Mouse (Mus musculus) stomach, postnatal 0 days (tissue): ENCODE data around the gene Gpr171. TPM values are rescaled to one million over a fixed set of nuclear protein-coding genes. Genes with fewer than 3 reads are reported as not detected.
"Not testable (repeated sequence)": the region's sequence is repeated elsewhere in the genome, so short reads cannot be mapped to it uniquely, and the experiment has no call there.

ENCODE experiments used
- ATAC-seq: fragments of 200-750 bp; cut with Nextera tagmentation; 2 replicates; pipeline ENCODE4 v1.8.0; 2017; ENCODE audit not compliant: low FRiP score, low TSS enrichment
- DNase-seq: peaks from one replicate; pipeline ENCODE4 v3.0.0-alpha.2; 2016; ENCODE audit warnings: low spot score
- H3K27ac ChIP-seq: fragments of 300-500 bp; sonication (generic); replicated peaks from 2 replicates; pipeline ENCODE4 v1.5.1; 2014; ENCODE audit warnings: mild to moderate bottlenecking, control low read depth
- H3K27me3 ChIP-seq: fragments of 300-500 bp; sonication (generic); 2 replicates; pipeline ENCODE4 v1.6.1; 2014; ENCODE audit warnings: low read length; ENCODE audit not compliant: control insufficient read depth, insufficient read depth
- H3K36me3 ChIP-seq: fragments of 300-500 bp; sonication (generic); 2 replicates; pipeline ENCODE4 v1.6.1; 2014; ENCODE audit warnings: low read length, mixed read lengths; ENCODE audit not compliant: control insufficient read depth, insufficient read depth
- H3K4me1 ChIP-seq: fragments of 300-500 bp; sonication (generic); replicated peaks from 2 replicates; pipeline ENCODE4 v1.6.1; 2014; ENCODE audit warnings: antibody characterized with exemption; ENCODE audit not compliant: control insufficient read depth, insufficient read depth
- H3K4me2 ChIP-seq: fragments of 300-500 bp; sonication (generic); replicated peaks from 2 replicates; pipeline ENCODE4 v1.6.1; 2014; ENCODE audit warnings: low read depth, mild to moderate bottlenecking, control low read depth, moderate library complexity
- H3K4me3 ChIP-seq: fragments of 300-500 bp; sonication (generic); 2 replicates; pipeline ENCODE4 v1.5.1; 2014; ENCODE audit warnings: low read depth, low read length, control low read depth
- H3K9ac ChIP-seq: fragments of 300-500 bp; sonication (generic); 2 replicates; pipeline ENCODE4 v1.6.1; 2014; ENCODE audit warnings: mild to moderate bottlenecking, low read length, control low read depth, mixed read lengths
- H3K9me3 ChIP-seq: fragments of 300-500 bp; sonication (generic); 2 replicates; pipeline ENCODE4 v1.6.1; 2016; ENCODE audit warnings: low read length; ENCODE audit not compliant: control insufficient read depth
- CTCF ChIP-seq: IDR thresholded peaks from 2 replicates; pipeline ENCODE4 v1.5.1; 2016; ENCODE audit warnings: antibody characterized with exemption, low read depth, mild to moderate bottlenecking, moderate library complexity
- EP300 ChIP-seq: optimal IDR thresholded peaks from 2 replicates; pipeline ENCODE3; 2016; ENCODE audit warnings: antibody characterized with exemption
- WGBS: fragments of 180-500 bp; shearing (Covaris S2); extraction: QIAGEN DNeasy Blood & Tissue Kit; methylation state at CpG from one replicate; pipeline ENCODE4 v1.1.7; 2014; 5-methylcytosine and 5-hydroxymethylcytosine counted together
- polyA plus RNA-seq: library from polyadenylated mRNA; unstranded; fragments of >200 nt; fragmentation: Nextera tagmentation; extraction: Ambion mirVana; gene quantifications from 2 replicates; pipeline ENCODE4 v1.2.1, GENCODE M21; 2015

The Gpr171 gene
- 0.19 and 0.33 TPM in 2 replicates for polyA plus RNA-seq

DNA sequence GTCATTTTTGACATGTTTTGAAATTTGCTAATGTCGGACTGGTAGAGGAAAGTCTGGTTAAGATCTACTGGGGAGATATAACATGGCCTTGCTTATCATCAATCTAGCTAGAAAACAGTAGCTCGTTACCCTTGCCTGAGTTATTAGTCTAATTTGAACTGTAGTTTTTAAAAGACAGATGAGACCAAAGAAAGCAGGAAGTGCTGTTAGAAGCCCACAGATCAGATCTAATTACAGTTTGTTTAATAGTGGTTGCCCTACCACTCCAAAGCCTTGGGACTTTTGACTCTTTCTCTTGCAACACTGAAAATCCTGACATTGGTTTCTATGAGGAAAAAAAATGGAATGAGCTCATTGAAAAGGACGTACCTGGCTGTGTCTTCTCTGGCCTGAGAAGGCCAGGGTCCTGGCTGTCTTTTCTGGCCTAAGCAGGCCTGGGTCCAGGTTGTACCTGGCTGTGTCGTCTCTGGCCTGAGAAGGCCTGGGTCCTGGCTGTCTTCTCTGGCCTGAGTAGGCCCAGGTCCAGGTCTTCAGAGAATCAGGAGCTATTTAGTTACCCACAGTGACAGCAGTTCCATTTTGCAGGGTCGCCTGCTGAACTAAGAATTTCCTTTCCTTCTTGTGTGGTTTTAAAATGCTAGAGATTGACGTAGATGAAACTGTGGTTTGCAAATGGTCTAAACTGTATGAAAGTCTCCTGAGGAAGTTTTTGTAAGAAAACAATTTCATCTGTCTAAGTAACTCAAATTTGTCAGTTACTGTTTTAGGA, at the start of gene Gpr171:
Gpr171 (minus strand) TSS at position 604 of the 769 bp plus-strand sequence.
- Histone ChIP-seq H3K9ac (no peak within 1 kb of the TSS), H3K27me3 (no peaks in the 10 kb centered on the region), H3K4me1 (no peaks in the 10 kb centered on the region), H3K4me2 (no peak within 1 kb of the TSS), H3K36me3 (no peaks in the 10 kb centered on the region), H3K27ac (no peak within 1 kb of the TSS), H3K9me3 (no peaks in the 10 kb centered on the region), H3K4me3 (no peak within 1 kb of the TSS)
- TF ChIP-seq EP300 (no peak), CTCF (no peak)
- no peak for DNase-seq
- no peak for ATAC-seq
- WGBS: 72% methylated on average over 6 of the region's 6 CpGs

DNA sequence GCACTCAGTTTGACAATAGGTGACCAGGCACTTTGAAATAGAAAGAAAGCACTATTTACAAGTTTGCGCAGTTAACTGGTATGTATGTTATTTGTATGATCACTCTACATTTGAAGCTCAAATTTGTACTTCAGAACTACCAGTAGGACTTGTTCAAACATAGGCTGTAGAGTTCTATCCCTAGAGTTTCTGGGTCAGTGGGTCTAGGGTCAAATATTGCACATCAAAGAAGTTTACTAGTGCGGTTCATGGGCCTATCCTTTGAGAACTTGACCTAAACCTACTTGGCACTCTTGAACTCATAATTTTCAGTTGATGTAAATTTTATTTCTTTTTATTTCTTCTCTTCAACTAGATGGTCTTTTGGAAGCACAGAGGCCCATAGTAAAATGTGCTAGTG, 49.0 kb upstream of the Gpr171 start:
- Histone ChIP-seq H3K9me3 (no peaks in the 10 kb centered on the region), H3K4me1 (no peaks in the 10 kb centered on the region), H3K4me3 (no peak overlapping the region), H3K27ac (no peak overlapping the region), H3K9ac (no peak overlapping the region), H3K27me3 (no peaks in the 10 kb centered on the region), H3K36me3 (no peaks in the 10 kb centered on the region), H3K4me2 (no peak overlapping the region)
- 91% methylated on average over 2 of the region's 2 CpGs for WGBS
- no peak for ATAC-seq
- DNase-seq: no peak
- TF ChIP-seq CTCF (no peak), EP300 (no peak)

DNA sequence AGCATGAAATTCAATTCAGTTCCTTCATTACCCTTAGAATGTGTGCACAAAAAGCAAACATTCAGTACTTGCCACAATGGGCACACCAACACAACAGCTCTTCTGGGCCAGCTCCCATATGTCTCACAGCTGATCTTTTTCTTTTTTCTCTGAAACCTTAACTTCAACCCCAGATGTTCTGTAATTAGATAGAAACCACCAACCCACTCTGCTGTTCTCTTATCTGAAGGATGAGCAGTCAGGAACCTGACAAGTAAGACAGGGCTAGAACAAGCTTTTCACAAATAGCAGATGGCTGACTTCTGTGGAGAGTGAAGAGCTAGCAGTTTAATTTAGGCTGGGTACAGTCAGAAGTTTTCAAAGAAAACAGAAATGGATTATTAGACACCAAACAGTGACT, 48.0 kb upstream of the Gpr171 start:
- no peak for ATAC-seq
- no peak overlapping the region for H3K4me3 ChIP-seq

DNA sequence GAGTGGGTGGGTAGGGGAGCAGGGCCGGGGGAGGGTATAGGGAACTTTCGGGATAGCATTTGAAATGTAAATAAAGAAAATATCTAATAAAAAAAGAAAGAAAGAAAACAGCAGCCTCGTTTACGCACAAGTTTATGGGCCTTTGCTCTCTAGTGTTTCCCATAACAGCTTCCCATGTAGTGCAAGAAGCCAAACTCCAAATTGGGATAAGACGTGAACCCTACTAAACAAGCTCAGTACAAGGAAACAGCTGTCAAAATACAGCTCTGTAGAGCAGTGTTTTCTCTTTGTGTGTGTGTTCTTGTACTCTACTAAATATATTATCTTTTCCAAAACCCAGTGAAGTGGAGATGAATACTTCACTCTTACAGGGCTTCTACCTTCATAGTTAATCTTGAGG, 43.6 kb upstream of the Gpr171 start:
- no peak for TF ChIP-seq CTCF
- TF ChIP-seq EP300: no peak
- H3K4me1 ChIP-seq: no peaks in the 10 kb centered on the region
- no peak overlapping the region for H3K9ac ChIP-seq
- H3K9me3 ChIP-seq: no peaks in the 10 kb centered on the region
- H3K27me3 ChIP-seq: no peaks in the 10 kb centered on the region
- no peak overlapping the region for H3K27ac ChIP-seq
- no peaks in the 10 kb centered on the region for H3K36me3 ChIP-seq
- 59% methylated on average over 5 of the region's 5 CpGs for WGBS
- no peak overlapping the region for H3K4me2 ChIP-seq
- ATAC-seq (no peak), DNase-seq (no peak)
- no peak overlapping the region for H3K4me3 ChIP-seq

More for the DNA sequence above, 48.0 kb upstream of the Gpr171 start:
- no peaks in the 10 kb centered on the region for H3K9me3 ChIP-seq
- no peak for DNase-seq
- H3K36me3 ChIP-seq: no peaks in the 10 kb centered on the region
- H3K27ac ChIP-seq: no peak overlapping the region
- no peak overlapping the region for H3K4me2 ChIP-seq
- H3K9ac ChIP-seq: no peak overlapping the region
- TF ChIP-seq EP300 (no peak), CTCF (no peak)
- H3K27me3 ChIP-seq: no peaks in the 10 kb centered on the region
- H3K4me1 ChIP-seq: no peaks in the 10 kb centered on the region

DNA sequence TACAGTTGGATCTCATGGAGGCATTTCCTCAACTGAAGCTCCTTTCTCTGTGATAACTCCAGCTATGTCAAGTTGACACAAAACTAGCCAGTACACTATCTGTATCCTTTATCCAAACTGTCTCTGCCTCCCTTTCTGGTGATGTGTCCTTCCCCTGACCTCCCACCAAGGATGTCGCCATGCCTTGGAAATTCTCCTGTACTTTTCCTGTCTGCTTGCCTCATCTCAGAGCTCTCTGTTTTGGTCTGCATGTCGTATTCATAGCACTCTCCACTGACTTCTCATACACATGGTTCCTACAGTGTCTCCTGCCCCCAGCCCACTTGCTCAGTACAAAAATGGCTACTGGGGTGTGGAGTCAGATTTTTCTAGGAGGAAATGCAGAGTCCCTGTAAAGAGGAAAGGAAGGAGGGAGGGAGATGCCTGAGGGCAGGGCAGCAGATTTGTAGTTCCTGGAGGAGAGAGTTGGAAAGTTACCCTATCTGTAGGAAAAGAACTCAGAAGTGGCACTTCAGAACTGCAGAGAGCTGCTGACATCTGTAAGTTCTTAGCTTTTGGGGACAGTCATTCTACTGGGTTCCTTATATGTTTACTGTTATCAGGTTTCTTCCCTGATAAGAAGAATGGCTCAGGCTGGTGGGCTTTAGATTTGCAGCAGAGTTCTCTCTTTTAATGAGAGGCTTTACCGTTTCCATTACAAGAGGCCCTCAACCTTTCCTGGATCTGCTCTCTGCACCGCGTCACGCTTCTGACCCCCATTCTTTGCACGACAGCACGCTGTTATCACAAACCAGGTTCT, 40.1 kb upstream of the Gpr171 start:
- 73% methylated on average over 8 of the region's 8 CpGs for WGBS
- Histone ChIP-seq H3K4me1 (no peaks in the 10 kb centered on the region), H3K4me3 (no peak overlapping the region), H3K27me3 (no peaks in the 10 kb centered on the region), H3K36me3 (no peaks in the 10 kb centered on the region), H3K9ac (no peak overlapping the region), H3K9me3 (no peaks in the 10 kb centered on the region), H3K4me2 (no peak overlapping the region), H3K27ac (no peak overlapping the region)
- no peak for DNase-seq
- no peak for ATAC-seq
- no peak for TF ChIP-seq EP300
- TF ChIP-seq CTCF: no peak

DNA sequence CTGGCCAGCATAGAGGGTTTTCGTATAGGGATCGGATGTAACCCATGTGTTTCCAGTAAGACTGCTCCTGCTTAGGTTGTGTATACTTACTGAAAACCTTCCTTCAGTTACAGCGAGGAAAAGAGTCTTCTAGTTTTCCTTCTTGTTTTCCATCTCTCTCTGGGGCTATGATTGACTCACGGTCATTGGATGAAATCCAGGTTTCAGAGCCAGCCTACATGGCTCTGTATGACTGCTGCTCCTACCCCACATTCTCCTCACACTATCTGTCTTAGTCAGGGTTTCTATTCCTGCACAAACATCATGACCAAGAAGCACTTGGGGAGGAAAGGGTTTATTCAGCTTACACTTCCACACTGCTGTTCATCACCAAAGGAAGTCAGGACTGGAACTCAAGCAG, 39.3 kb upstream of the Gpr171 start:
- DNase-seq, ATAC-seq, H3K4me1 ChIP-seq, H3K36me3 ChIP-seq, H3K9ac ChIP-seq, H3K9me3 ChIP-seq, H3K4me3 ChIP-seq, H3K27me3 ChIP-seq, H3K4me2 ChIP-seq: not testable (repeated sequence)
- peak overlapping the region; percentile 18; the same call in 1 of the 2 replicates for H3K27ac ChIP-seq
- WGBS: 79% methylated on average over 4 of the region's 4 CpGs
